Comparison of ENCODE assay signal across 25 mouse cellular contexts in genomic region chr19:23807371-23807770, GRCm38 (mm10). TPM values are rescaled to one million over a fixed set of nuclear protein-coding genes. Genes with fewer than 3 reads are reported as not detected.
DNase-seq lines count a peak whose midpoint lies in the region; ATAC-seq and TF ChIP-seq lines count a peak whose summit lies in the region.
"Had no signal": no experiment of that assay in that cellular context is flagged by ENCODE, and none has a peak within 500 bp of the region (broad histone marks: within the 10 kb centered on the region; RNA-seq: fewer than 3 reads in every experiment).

No protein-coding gene starts in this region.

- no peak for TF ChIP-seq EP300 in heart, adult 2 months (IDR thresholded peaks at IDR 0.05; ENCODE audit: insufficient read depth, low read depth, low read length)

- 0 out of 2 replicates have a peak, but pooled peaks have one; percentile 8 for ATAC-seq in frontal cortex, adult (ENCODE audit: low TSS enrichment)
- ATAC-seq in hindbrain, embryonic 15.5 days (ENCODE audit: low FRiP score, low read depth), result no peak
- ATAC-seq in hindbrain, embryonic 13.5 days (ENCODE audit: low FRiP score), result no peak
- ATAC-seq: forebrain, embryonic 14.5 days; intestine, postnatal 0 days; Patski had no signal

- no peak for DNase-seq in frontal cortex, postnatal 14 days (ENCODE audit: low spot score in 2 of 2)
- DNase-seq in heart, adult 2 months, result no peak
- no peak for DNase-seq in heart, postnatal 36 days
- DNase-seq: adrenal gland, postnatal 25 days; cerebellum, adult 11-12 months; cerebellum, adult 9-11 months; embryo, embryonic 11 days; layer of hippocampus, adult 9-11 months; liver, embryonic 13.5 days; lung, adult 18-20 months; lung, postnatal 14 days; midbrain, embryonic 14.5 days; thymus, adult 2 months; thymus, postnatal 36 days had no signal

- no peaks in the 10 kb centered on the region for H3K79me2 ChIP-seq in heart, adult 2 months (replicated peaks; ENCODE audit: control insufficient read depth, insufficient read depth, low read length)

- no peaks in the 10 kb centered on the region for H3K27me3 ChIP-seq in heart, adult 2 months (ENCODE audit: control insufficient read depth, insufficient read depth, low read length)
- H3K27me3 ChIP-seq in hindbrain, embryonic 15.5 days, result no peaks in the 10 kb centered on the region
- H3K27me3 ChIP-seq in hindbrain, embryonic 13.5 days, result no peaks in the 10 kb centered on the region
- H3K27me3 ChIP-seq: embryonic facial prominence, embryonic 12.5 days; heart, embryonic 15.5 days; hindbrain, embryonic 12.5 days; limb, embryonic 15.5 days; liver, embryonic 13.5 days had no signal

- H3K27ac ChIP-seq in heart, adult 2 months, result peak overlapping the region; percentile 61
- 0 out of 2 replicates have a peak overlapping the region, but pooled peaks have one; percentile 25 for H3K27ac ChIP-seq in hindbrain, embryonic 15.5 days (replicated peaks)
- H3K27ac ChIP-seq in hindbrain, embryonic 13.5 days, result no peak overlapping the region
- H3K27ac ChIP-seq: embryonic facial prominence, embryonic 12.5 days; heart, embryonic 15.5 days; hindbrain, embryonic 12.5 days; limb, embryonic 10.5 days; limb, embryonic 15.5 days; liver, embryonic 13.5 days had no signal

- 0 out of 2 replicates have a peak overlapping the region, but pooled peaks have one; percentile 27 for H3K9ac ChIP-seq in heart, adult 2 months (ENCODE audit: low read depth, low read length)
- H3K9ac ChIP-seq in hindbrain, embryonic 15.5 days, result no peak overlapping the region
- no peak overlapping the region for H3K9ac ChIP-seq in hindbrain, embryonic 13.5 days
- H3K9ac ChIP-seq: embryonic facial prominence, embryonic 12.5 days; heart, embryonic 15.5 days; hindbrain, embryonic 12.5 days; limb, embryonic 15.5 days; liver, embryonic 13.5 days had no signal

- no peak for TF ChIP-seq POLR2A in heart, adult 2 months (IDR thresholded peaks at IDR 0.05; ENCODE audit: insufficient read depth, low read depth, low read length)

- no peak overlapping the region for H3K4me2 ChIP-seq in hindbrain, embryonic 15.5 days
- H3K4me2 ChIP-seq in hindbrain, embryonic 13.5 days, result no peak overlapping the region
- H3K4me2 ChIP-seq: embryonic facial prominence, embryonic 12.5 days; heart, embryonic 15.5 days; hindbrain, embryonic 12.5 days; limb, embryonic 15.5 days; liver, embryonic 13.5 days had no signal

- intact Hi-C loops in heart, adult 2 months (cut with DNase I), result loop anchor here (5.0 kb wide), 1 partner anchor 50 kb away; the partner anchor contains the start of gene Apba1
- intact Hi-C loops in heart, postnatal 36 days (cut with DNase I), result no loop called here

- H3K4me3 ChIP-seq in heart, adult 2 months, result no peak overlapping the region
- H3K4me3 ChIP-seq in hindbrain, embryonic 15.5 days, result no peak overlapping the region
- H3K4me3 ChIP-seq in hindbrain, embryonic 13.5 days, result no peak overlapping the region
- H3K4me3 ChIP-seq: embryonic facial prominence, embryonic 12.5 days; heart, embryonic 15.5 days; hindbrain, embryonic 12.5 days; limb, embryonic 10.5 days; limb, embryonic 15.5 days; liver, embryonic 13.5 days had no signal

- H3K9me3 ChIP-seq in hindbrain, embryonic 15.5 days, result no peaks in the 10 kb centered on the region
- H3K9me3 ChIP-seq in hindbrain, embryonic 13.5 days, result no peaks in the 10 kb centered on the region
- H3K9me3 ChIP-seq: embryonic facial prominence, embryonic 12.5 days; heart, embryonic 15.5 days; hindbrain, embryonic 12.5 days; limb, embryonic 10.5 days; limb, embryonic 15.5 days; liver, embryonic 13.5 days had no signal

- TF ChIP-seq CTCF in heart, adult 2 months (IDR thresholded peaks at IDR 0.05), result no peak

- H3K36me3 ChIP-seq in heart, adult 2 months (ENCODE audit: control insufficient read depth, insufficient read depth, low read length), result peaks cover 3% of the 10 kb centered on the region; the same call in 1 of the 2 replicates
- no peaks in the 10 kb centered on the region for H3K36me3 ChIP-seq in hindbrain, embryonic 15.5 days
- H3K36me3 ChIP-seq in hindbrain, embryonic 13.5 days, result no peaks in the 10 kb centered on the region
- H3K36me3 ChIP-seq: embryonic facial prominence, embryonic 12.5 days; heart, embryonic 15.5 days; hindbrain, embryonic 12.5 days; limb, embryonic 10.5 days; limb, embryonic 15.5 days; liver, embryonic 13.5 days had no signal

- peaks cover 10% of the 10 kb centered on the region for H3K4me1 ChIP-seq in heart, adult 2 months (ENCODE audit: control insufficient read depth, insufficient read depth, low read length)
- peaks cover 20% of the 10 kb centered on the region for H3K4me1 ChIP-seq in hindbrain, embryonic 15.5 days (replicated peaks)
- H3K4me1 ChIP-seq in hindbrain, embryonic 13.5 days (replicated peaks), result peaks cover 18% of the 10 kb centered on the region
- H3K4me1 ChIP-seq: embryonic facial prominence, embryonic 12.5 days; hindbrain, embryonic 12.5 days; limb, embryonic 10.5 days; limb, embryonic 15.5 days; liver, embryonic 13.5 days had no signal

- WGBS in heart, adult 2 months, result 23% methylated on average over 8 of the region's 8 CpGs
- WGBS in hindbrain, embryonic 15.5 days, result 64% methylated on average over 8 of the region's 8 CpGs
- 85% methylated on average over 8 of the region's 8 CpGs for WGBS in hindbrain, embryonic 13.5 days

RNA-seq across cellular contexts. Expression of gene Apba1, which starts 48.7 kb away (rescaled TPM):
- total RNA-seq in heart, adult 2 months (2021), result 1 to 10 TPM; 3.0 to 3.9 TPM
- 2.7 and 3.3 TPM in 2 replicates for polyA plus RNA-seq in heart, adult 2 months (2012; rRNA removed)
- 1 to 10 TPM; 3.1 to 3.7 TPM for total RNA-seq in heart, postnatal 36 days (2021)
- polyA plus RNA-seq in hindbrain, embryonic 15.5 days (2015; fragmentation: Nextera tagmentation; extraction: Ambion mirVana), result 14.1 and 15.8 TPM in 2 replicates
- polyA plus RNA-seq in hindbrain, embryonic 13.5 days (2015; fragmentation: Nextera tagmentation; extraction: Ambion mirVana), result 7.3 and 7.7 TPM in 2 replicates
